In the genomic region with DNA sequence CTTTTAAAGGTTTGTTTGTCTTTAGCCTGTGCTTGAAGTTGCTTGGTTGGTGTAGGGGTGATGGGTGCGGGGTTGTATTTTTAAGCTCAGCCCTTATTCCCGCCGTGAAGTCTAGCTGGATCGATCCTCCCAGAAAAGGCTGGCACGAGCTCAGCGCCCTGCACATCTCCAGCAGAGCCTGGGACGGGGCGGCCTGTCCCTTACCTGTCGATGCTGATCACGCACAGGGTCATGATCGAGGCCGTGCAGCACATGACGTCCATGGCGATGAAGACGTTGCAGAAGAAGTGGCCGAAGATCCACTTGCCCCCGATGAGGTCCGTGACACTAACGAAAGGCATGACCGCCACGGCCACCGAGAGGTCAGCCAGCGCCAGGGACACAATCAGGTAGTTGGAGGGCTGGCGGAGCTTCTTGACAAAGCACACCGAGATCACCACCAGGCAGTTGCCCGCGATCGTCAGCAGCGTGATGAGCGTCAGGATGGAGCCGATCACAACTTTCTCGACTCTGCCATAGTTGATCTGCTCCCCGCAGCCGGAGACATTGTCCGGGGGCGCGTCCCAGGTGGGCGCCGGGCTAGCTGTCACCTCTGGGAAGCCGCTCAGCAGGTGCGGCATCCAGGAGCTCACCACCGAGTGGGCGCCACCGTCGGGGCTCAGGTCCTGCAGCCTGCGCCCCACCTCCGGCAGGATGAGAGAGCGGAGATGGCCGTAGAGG, we compare ENCODE assay signal across 8 mouse cellular contexts. TPM values are rescaled to one million over a fixed set of nuclear protein-coding genes. Genes with fewer than 3 reads are reported as not detected.
DNase-seq lines count a peak whose midpoint lies in the region; ATAC-seq and TF ChIP-seq lines count a peak whose summit lies in the region.
"Had no signal": no experiment of that assay in that cellular context is flagged by ENCODE, and none has a peak within 500 bp of the region (broad histone marks: within the 10 kb centered on the region; RNA-seq: fewer than 3 reads in every experiment).

No protein-coding gene starts in this region.

- TF ChIP-seq POLR2A in brain, embryonic 14.5 days (IDR thresholded peaks at IDR 0.05; ENCODE audit: borderline replicate concordance, extremely low read depth, insufficient read depth, insufficient read length, poor library complexity, severe bottlenecking): no peak

- 0 out of 2 replicates have a peak overlapping the region, but pooled peaks have one; percentile 63 for H3K27ac ChIP-seq in forebrain, embryonic 10.5 days
- no peak overlapping the region for H3K27ac ChIP-seq in limb, embryonic 12.5 days
- H3K27ac ChIP-seq: macrophage had no signal

- peak overlapping the region; percentile 67 for H3K4me3 ChIP-seq in forebrain, embryonic 10.5 days
- peak overlapping the region; percentile 63 for H3K4me3 ChIP-seq in limb, embryonic 12.5 days (replicated peaks)

- no peak for TF ChIP-seq CTCF in brain, embryonic 14.5 days (IDR thresholded peaks at IDR 0.05; ENCODE audit: borderline replicate concordance, extremely low read depth, insufficient read depth, insufficient read length)

- H3K36me3 ChIP-seq in forebrain, embryonic 10.5 days (replicated peaks): no peaks in the 10 kb centered on the region
- H3K36me3 ChIP-seq in limb, embryonic 12.5 days: no peaks in the 10 kb centered on the region

- H3K4me2 ChIP-seq in limb, embryonic 12.5 days: peak overlapping the region; percentile 83

- H3K27me3 ChIP-seq in forebrain, embryonic 10.5 days (ENCODE audit: poor library complexity, severe bottlenecking): peaks cover 56% of the 10 kb centered on the region
- H3K27me3 ChIP-seq in limb, embryonic 12.5 days: peaks cover 50% of the 10 kb centered on the region

- DNase-seq in layer of hippocampus, postnatal 10 days (ENCODE audit: low spot score in 2 of 2): peak; percentile 8 to 14
- DNase-seq in layer of hippocampus, adult 9-10 months (ENCODE audit: low spot score): no peak
- peak; percentile 25 for DNase-seq in brain, embryonic 14.5 days (ENCODE audit: low read depth)
- DNase-seq in forebrain, embryonic 10.5 days (ENCODE audit: extremely low spot score, low spot score): peak; percentile 20
- DNase-seq in right cerebral cortex, postnatal 25 days: peak; percentile 27
- no peak for DNase-seq in adipocyte (ENCODE audit: low spot score)

- 9% methylated on average over 49 of the region's 49 CpGs for WGBS in forebrain, embryonic 10.5 days
- WGBS in limb, embryonic 12.5 days: 9% methylated on average over 49 of the region's 49 CpGs

- H3K4me1 ChIP-seq in forebrain, embryonic 10.5 days: peaks cover 12% of the 10 kb centered on the region
- peaks cover 8% of the 10 kb centered on the region for H3K4me1 ChIP-seq in limb, embryonic 12.5 days (replicated peaks)

- ATAC-seq in limb, embryonic 12.5 days (ENCODE audit: insufficient number of reproducible peaks, insufficient read depth, low FRiP score, low TSS enrichment, low read depth): no peak; the same call in 1 of the 2 replicates

- H3K9ac ChIP-seq in limb, embryonic 12.5 days (replicated peaks): peak overlapping the region; percentile 59

- H3K9me3 ChIP-seq in forebrain, embryonic 10.5 days: no peaks in the 10 kb centered on the region
- H3K9me3 ChIP-seq in limb, embryonic 12.5 days: no peaks in the 10 kb centered on the region

RNA-seq across cellular contexts. Expression of gene Htr7, which starts 0.6 kb away (rescaled TPM):
- total RNA-seq in layer of hippocampus, postnatal 10 days (2021): 10 to 100 TPM; 13.5 to 15.6 TPM
- polyA plus RNA-seq in brain, embryonic 14.5 days (2012; rRNA removed): 4.0 and 6.4 TPM in 2 replicates
- polyA plus RNA-seq in forebrain, embryonic 10.5 days (2016; fragmentation: Nextera tagmentation; extraction: Ambion mirVana): 0.06 TPM in 1 of 2 replicates, not detected in the other
- 0.10 and 0.28 TPM in 2 replicates for polyA plus RNA-seq in limb, embryonic 12.5 days (2016; fragmentation: Nextera tagmentation; extraction: Ambion mirVana)

RNA-seq across cellular contexts. Expression of gene Rpp30, which starts 26.9 kb away (rescaled TPM):
- 10 to 100 TPM; 24.2 to 24.7 TPM for total RNA-seq in layer of hippocampus, postnatal 10 days (2021)
- 29.1 and 34.6 TPM in 2 replicates for polyA plus RNA-seq in brain, embryonic 14.5 days (2012; rRNA removed)
- polyA plus RNA-seq in forebrain, embryonic 10.5 days (2016; fragmentation: Nextera tagmentation; extraction: Ambion mirVana): 123 and 126 TPM in 2 replicates
- 81.4 and 89.2 TPM in 2 replicates for polyA plus RNA-seq in limb, embryonic 12.5 days (2016; fragmentation: Nextera tagmentation; extraction: Ambion mirVana)

Comparison
In these comparisons a context has a peak if more than half of its experiments do, and no peak if none do; other contexts are left out.
1. DNase-seq: peak in layer of hippocampus, postnatal 10 days (2 of 2), brain, embryonic 14.5 days (single experiment), forebrain, embryonic 10.5 days (single experiment) and right cerebral cortex, postnatal 25 days (single experiment); none in layer of hippocampus, adult 9-10 months (single experiment) and adipocyte (single experiment).